Comparison of ENCODE assay signal across 15 mouse cellular contexts in genomic region chr12:80807451-80808085, GRCm38 (mm10). TPM values are rescaled to one million over a fixed set of nuclear protein-coding genes. Genes with fewer than 3 reads are reported as not detected.
A peak's percentile ranks its signal among the peaks of the same experiment; 100 is the strongest.
DNase-seq lines count a peak whose midpoint lies in the region; ATAC-seq and TF ChIP-seq lines count a peak whose summit lies in the region.
"Had no signal": no experiment of that assay in that cellular context is flagged by ENCODE, and none has a peak within 500 bp of the region (broad histone marks: within the 10 kb centered on the region; RNA-seq: fewer than 3 reads in every experiment).

No protein-coding gene starts in this region.

- H3K27ac ChIP-seq in hindbrain, embryonic 11.5 days (ENCODE audit: low read depth, low read length) = peak overlapping the region; percentile 25; the same call in 1 of the 2 replicates
- H3K27ac ChIP-seq in hindbrain, embryonic 10.5 days = no peak overlapping the region; the same call in 1 of the 2 replicates
- no peak overlapping the region for H3K27ac ChIP-seq in stomach, embryonic 14.5 days (ENCODE audit: low read length)
- H3K27ac ChIP-seq in stomach, postnatal 0 days (replicated peaks) = no peak overlapping the region
- H3K27ac ChIP-seq in forebrain, embryonic 12.5 days = no peak overlapping the region
- H3K27ac ChIP-seq: heart, adult 2 months had no signal

- peak; percentile 61; the same call in 1 of the 2 replicates for ATAC-seq in hindbrain, embryonic 11.5 days (ENCODE audit: low FRiP score)
- ATAC-seq in stomach, embryonic 14.5 days (ENCODE audit: insufficient number of reproducible peaks, insufficient read depth, low FRiP score, low read depth) = peak; percentile 67; the same call in 1 of the 2 replicates
- ATAC-seq in stomach, postnatal 0 days (ENCODE audit: low FRiP score, low TSS enrichment) = no peak
- peak; percentile 39 for ATAC-seq in megakaryocyte, adult 5-6 weeks (ENCODE audit: poor library complexity, severe bottlenecking)
- no peak for ATAC-seq in CD4-positive, CD25-positive, alpha-beta regulatory T cell, adult 4 months
- ATAC-seq in forebrain, embryonic 12.5 days (ENCODE audit: low FRiP score) = no peak

- 22% methylated on average over 2 of the region's 2 CpGs for WGBS in hindbrain, embryonic 11.5 days
- 26% methylated on average over 2 of the region's 2 CpGs for WGBS in hindbrain, embryonic 10.5 days
- 42% methylated on average over 2 of the region's 2 CpGs for WGBS in stomach, embryonic 14.5 days
- 35% methylated on average over 2 of the region's 2 CpGs for WGBS in stomach, postnatal 0 days
- 36% methylated on average over 2 of the region's 2 CpGs for WGBS in forebrain, embryonic 12.5 days

- DNase-seq in hindbrain, embryonic 11.5 days (ENCODE audit: low spot score) = peak; percentile 21
- no peak for DNase-seq in hindbrain, embryonic 10.5 days (ENCODE audit: low spot score)
- no peak for DNase-seq in stomach, postnatal 0 days (ENCODE audit: low spot score)
- no peak for DNase-seq in kidney, adult 11 months
- DNase-seq: cerebellum, postnatal 14 days; heart, adult 2 months; kidney, postnatal 25 days; lung, adult 2 months; thymus, postnatal 4 days had no signal

- H3K9me3 ChIP-seq in hindbrain, embryonic 11.5 days (ENCODE audit: control insufficient read depth, low read length) = no peaks in the 10 kb centered on the region
- H3K9me3 ChIP-seq in hindbrain, embryonic 10.5 days = no peaks in the 10 kb centered on the region
- H3K9me3 ChIP-seq in stomach, embryonic 14.5 days (ENCODE audit: control insufficient read depth, low read depth, low read length) = no peaks in the 10 kb centered on the region
- no peaks in the 10 kb centered on the region for H3K9me3 ChIP-seq in stomach, postnatal 0 days (ENCODE audit: control insufficient read depth, low read length)
- H3K9me3 ChIP-seq in forebrain, embryonic 12.5 days = no peaks in the 10 kb centered on the region

- H3K9ac ChIP-seq in hindbrain, embryonic 11.5 days (ENCODE audit: low read depth, low read length) = no peak overlapping the region
- H3K9ac ChIP-seq in stomach, embryonic 14.5 days (replicated peaks; ENCODE audit: low read depth, low read length) = no peak overlapping the region
- no peak overlapping the region for H3K9ac ChIP-seq in stomach, postnatal 0 days (ENCODE audit: low read length)
- no peak overlapping the region for H3K9ac ChIP-seq in forebrain, embryonic 12.5 days

- H3K36me3 ChIP-seq in hindbrain, embryonic 11.5 days (ENCODE audit: control insufficient read depth, insufficient read depth, low read length) = no peaks in the 10 kb centered on the region
- no peaks in the 10 kb centered on the region for H3K36me3 ChIP-seq in hindbrain, embryonic 10.5 days
- H3K36me3 ChIP-seq in stomach, embryonic 14.5 days (ENCODE audit: control insufficient read depth, insufficient read depth, low read length) = no peaks in the 10 kb centered on the region
- no peaks in the 10 kb centered on the region for H3K36me3 ChIP-seq in stomach, postnatal 0 days (ENCODE audit: control insufficient read depth, insufficient read depth, low read length)
- H3K36me3 ChIP-seq in forebrain, embryonic 12.5 days (replicated peaks) = no peaks in the 10 kb centered on the region

- TF ChIP-seq CTCF in stomach, postnatal 0 days (IDR thresholded peaks at IDR 0.05; ENCODE audit: low read depth) = no peak

- no peak for TF ChIP-seq EP300 in stomach, postnatal 0 days (optimal IDR thresholded peaks at IDR 0.05)

- peaks cover 4% of the 10 kb centered on the region for H3K4me1 ChIP-seq in hindbrain, embryonic 11.5 days (replicated peaks; ENCODE audit: control insufficient read depth, insufficient read depth, low read length)
- H3K4me1 ChIP-seq in hindbrain, embryonic 10.5 days (replicated peaks) = peaks cover 40% of the 10 kb centered on the region
- peaks cover 27% of the 10 kb centered on the region; the same call in 1 of the 2 replicates for H3K4me1 ChIP-seq in stomach, embryonic 14.5 days (ENCODE audit: control insufficient read depth, insufficient read depth, low read length)
- H3K4me1 ChIP-seq in stomach, postnatal 0 days (replicated peaks; ENCODE audit: control insufficient read depth, insufficient read depth) = no peaks in the 10 kb centered on the region
- H3K4me1 ChIP-seq in forebrain, embryonic 12.5 days = peaks cover 29% of the 10 kb centered on the region

- no peak overlapping the region for H3K4me2 ChIP-seq in hindbrain, embryonic 11.5 days (replicated peaks; ENCODE audit: low read depth, low read length)
- H3K4me2 ChIP-seq in stomach, embryonic 14.5 days (replicated peaks; ENCODE audit: low read depth, low read length) = no peak overlapping the region
- H3K4me2 ChIP-seq in stomach, postnatal 0 days (replicated peaks; ENCODE audit: low read depth) = no peak overlapping the region
- H3K4me2 ChIP-seq in forebrain, embryonic 12.5 days = no peak overlapping the region

- H3K4me3 ChIP-seq in hindbrain, embryonic 11.5 days (ENCODE audit: low read depth, low read length) = no peak overlapping the region
- no peak overlapping the region for H3K4me3 ChIP-seq in hindbrain, embryonic 10.5 days
- H3K4me3 ChIP-seq in stomach, embryonic 14.5 days (ENCODE audit: low read depth, low read length) = no peak overlapping the region
- H3K4me3 ChIP-seq in stomach, postnatal 0 days (ENCODE audit: low read depth, low read length) = no peak overlapping the region
- no peak overlapping the region for H3K4me3 ChIP-seq in forebrain, embryonic 12.5 days (replicated peaks)
- H3K4me3 ChIP-seq: heart, adult 2 months had no signal

- no peaks in the 10 kb centered on the region for H3K27me3 ChIP-seq in hindbrain, embryonic 11.5 days (ENCODE audit: control insufficient read depth, insufficient read depth, low read length)
- no peaks in the 10 kb centered on the region for H3K27me3 ChIP-seq in hindbrain, embryonic 10.5 days (ENCODE audit: insufficient read depth, poor library complexity, severe bottlenecking)
- no peaks in the 10 kb centered on the region for H3K27me3 ChIP-seq in stomach, embryonic 14.5 days (ENCODE audit: control insufficient read depth, insufficient read depth, low read length)
- no peaks in the 10 kb centered on the region for H3K27me3 ChIP-seq in stomach, postnatal 0 days (ENCODE audit: control insufficient read depth, insufficient read depth, low read length)
- H3K27me3 ChIP-seq in forebrain, embryonic 12.5 days = no peaks in the 10 kb centered on the region

RNA-seq across cellular contexts. Expression of gene Susd6, which starts 17.3 kb away (rescaled TPM):
- polyA plus RNA-seq in hindbrain, embryonic 11.5 days (2014; fragmentation: Nextera tagmentation; extraction: Ambion mirVana) = 17.7 and 18.2 TPM in 2 replicates
- polyA plus RNA-seq in hindbrain, embryonic 10.5 days (2016; fragmentation: Nextera tagmentation; extraction: Ambion mirVana) = 15.6 and 15.9 TPM in 2 replicates
- 20.8 and 22.6 TPM in 2 replicates for polyA plus RNA-seq in stomach, embryonic 14.5 days (2014; fragmentation: Nextera tagmentation; extraction: Ambion mirVana)
- 12.3 and 12.9 TPM in 2 replicates for polyA plus RNA-seq in stomach, postnatal 0 days (2015; fragmentation: Nextera tagmentation; extraction: Ambion mirVana)
- total RNA-seq in megakaryocyte, adult 5-6 weeks (2015) = 26.8 and 26.9 TPM in 2 replicates
- total RNA-seq in megakaryocyte, adult 5-6 weeks (2017) = 37.1 and 38.3 TPM in 2 replicates
- polyA plus RNA-seq in CD4-positive, CD25-positive, alpha-beta regulatory T cell, adult 4 months (2017; shearing (Covaris generic)) = 10 to 100 TPM; 23.1 to 29.8 TPM
- 19.5 and 21.2 TPM in 2 replicates for polyA plus RNA-seq in forebrain, embryonic 12.5 days (2016; fragmentation: Nextera tagmentation; extraction: Ambion mirVana)

RNA-seq across cellular contexts. Expression of gene Ccdc177, which starts 47.1 kb away (rescaled TPM):
- 3.9 and 4.6 TPM in 2 replicates for polyA plus RNA-seq in hindbrain, embryonic 11.5 days (2014; fragmentation: Nextera tagmentation; extraction: Ambion mirVana)
- 1.5 and 2.4 TPM in 2 replicates for polyA plus RNA-seq in hindbrain, embryonic 10.5 days (2016; fragmentation: Nextera tagmentation; extraction: Ambion mirVana)
- 0.25 and 0.26 TPM in 2 replicates for polyA plus RNA-seq in stomach, embryonic 14.5 days (2014; fragmentation: Nextera tagmentation; extraction: Ambion mirVana)
- 0.06 and 0.07 TPM in 2 replicates for polyA plus RNA-seq in stomach, postnatal 0 days (2015; fragmentation: Nextera tagmentation; extraction: Ambion mirVana)
- total RNA-seq in megakaryocyte, adult 5-6 weeks (2015) = not detected in 2 replicates
- not detected in 2 replicates for total RNA-seq in megakaryocyte, adult 5-6 weeks (2017)
- not detected for polyA plus RNA-seq in CD4-positive, CD25-positive, alpha-beta regulatory T cell, adult 4 months (2017; shearing (Covaris generic))
- 6.2 and 7.8 TPM in 2 replicates for polyA plus RNA-seq in forebrain, embryonic 12.5 days (2016; fragmentation: Nextera tagmentation; extraction: Ambion mirVana)
- total RNA-seq: adrenal gland, adult 18-20 months; hematopoietic stem cell, adult 5-6 weeks had no signal
- polyA plus RNA-seq: heart, adult 2 months; lung, adult 2 months had no signal

Comparison
In these comparisons a context has a peak if more than half of its experiments do, and no peak if none do; other contexts are left out.
1. ATAC-seq: peak in hindbrain, embryonic 11.5 days (single experiment), stomach, embryonic 14.5 days (single experiment) and megakaryocyte, adult 5-6 weeks (single experiment); none in stomach, postnatal 0 days (single experiment), CD4-positive, CD25-positive, alpha-beta regulatory T cell, adult 4 months (single experiment) and forebrain, embryonic 12.5 days (single experiment).